Mouse (Mus musculus) urinary bladder, postnatal 0 days (tissue): ENCODE measurements around the gene Med25. TPM values are rescaled to one million over a fixed set of nuclear protein-coding genes. Genes with fewer than 3 reads are reported as not detected.

ENCODE experiments used
- microRNA counts: library from miRNA; unstranded; fragments of <30 nt; microRNA quantifications from one replicate; lab custom pipeline; 2016
- microRNA-seq: library from miRNA; unstranded; fragments of <30 nt; microRNA quantifications from one replicate; pipeline ENCODE4, GENCODE M21; 2016
- polyA plus RNA-seq: library from polyadenylated mRNA; unstranded; fragments of >200 nt; fragmentation: Nextera tagmentation; extraction: Ambion mirVana; gene quantifications from 2 replicates; pipeline ENCODE4 v1.2.1, GENCODE M21; 2015

Med25 gene
- 56.3 and 58.9 TPM in 2 replicates for polyA plus RNA-seq

DNA sequence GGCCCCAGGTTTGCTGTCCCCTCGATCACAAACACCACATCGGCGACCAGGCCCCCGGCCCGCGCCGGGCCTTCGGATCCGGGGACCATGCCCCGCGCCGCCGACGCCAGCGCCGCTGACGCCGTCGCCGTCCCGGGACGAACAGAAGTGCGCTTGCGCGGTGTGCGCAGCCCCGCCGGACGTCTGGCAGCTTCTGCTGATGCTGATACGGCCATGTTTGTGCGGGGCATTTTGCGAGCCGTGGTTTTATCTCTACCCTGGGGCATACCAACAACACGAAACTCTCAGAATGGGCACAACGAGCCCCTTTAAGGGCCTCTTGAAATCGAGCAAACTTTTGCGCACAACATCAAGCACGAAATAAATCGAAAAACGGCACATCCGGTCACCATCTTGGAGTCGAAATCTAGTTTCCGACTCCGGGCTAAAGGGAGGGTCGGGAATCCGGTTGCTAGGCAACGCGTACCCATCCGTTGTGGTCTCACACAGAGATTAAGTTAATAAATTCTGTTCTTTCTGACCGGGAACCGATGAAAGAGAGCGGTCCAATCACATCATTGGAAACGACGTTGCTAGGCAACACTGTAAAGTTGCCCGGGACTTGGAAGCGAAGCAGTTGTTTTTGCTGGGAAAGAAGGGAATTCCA lies at the start of gene Med25:
Gene Med25 (minus strand): TSS at position 437 of the 646 bp plus-strand sequence.

DNA sequence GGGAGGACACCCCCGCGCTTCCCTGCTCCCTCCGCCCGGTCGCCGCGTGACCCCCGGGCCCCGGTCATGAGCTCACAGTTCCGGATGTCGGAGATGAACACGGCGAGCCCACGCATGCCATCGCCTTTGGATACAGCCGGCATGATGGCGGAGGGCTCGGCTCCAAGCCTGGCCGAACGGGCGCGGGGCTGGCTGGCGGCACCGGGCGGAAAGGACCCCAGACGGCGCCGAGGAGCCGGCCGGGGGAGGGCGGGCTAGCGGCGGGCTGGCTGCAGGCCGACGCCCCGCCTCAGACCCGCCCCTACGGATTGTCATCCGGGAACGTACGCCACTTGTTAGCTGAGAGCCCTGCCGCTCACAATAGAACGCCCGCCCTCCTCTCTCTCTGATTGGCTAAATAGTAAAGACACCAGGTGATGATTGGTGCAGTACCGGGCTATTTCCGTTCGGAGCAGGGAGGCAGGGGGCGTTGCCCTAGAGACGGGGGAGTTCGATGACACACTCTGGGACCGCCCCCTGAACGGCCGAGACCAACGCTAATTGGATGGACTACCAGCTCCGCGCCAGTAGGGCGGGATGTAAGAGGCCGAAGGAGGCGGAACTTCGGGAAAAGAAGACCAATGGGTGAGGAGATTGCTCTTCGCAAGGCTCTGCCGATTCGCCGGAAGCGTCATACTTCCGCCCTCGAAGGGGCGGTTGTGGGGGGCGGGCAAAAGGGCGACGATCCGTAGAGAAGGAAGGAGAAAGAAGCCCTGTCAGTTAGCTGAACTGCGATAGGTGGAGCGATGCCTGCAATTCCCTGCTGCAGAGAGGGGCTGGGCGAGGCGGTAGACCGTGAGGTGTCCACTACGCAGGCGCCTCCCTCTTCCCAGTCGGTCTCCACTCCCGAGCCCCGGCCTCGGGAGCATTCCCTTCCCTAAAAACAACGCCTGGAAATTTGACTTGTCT lies 37.0 kb upstream of the Med25 start, which contains the start of gene Ap2a1:
Gene Ap2a1 (minus strand): TSS at position 293 of the 948 bp plus-strand sequence.

DNA sequence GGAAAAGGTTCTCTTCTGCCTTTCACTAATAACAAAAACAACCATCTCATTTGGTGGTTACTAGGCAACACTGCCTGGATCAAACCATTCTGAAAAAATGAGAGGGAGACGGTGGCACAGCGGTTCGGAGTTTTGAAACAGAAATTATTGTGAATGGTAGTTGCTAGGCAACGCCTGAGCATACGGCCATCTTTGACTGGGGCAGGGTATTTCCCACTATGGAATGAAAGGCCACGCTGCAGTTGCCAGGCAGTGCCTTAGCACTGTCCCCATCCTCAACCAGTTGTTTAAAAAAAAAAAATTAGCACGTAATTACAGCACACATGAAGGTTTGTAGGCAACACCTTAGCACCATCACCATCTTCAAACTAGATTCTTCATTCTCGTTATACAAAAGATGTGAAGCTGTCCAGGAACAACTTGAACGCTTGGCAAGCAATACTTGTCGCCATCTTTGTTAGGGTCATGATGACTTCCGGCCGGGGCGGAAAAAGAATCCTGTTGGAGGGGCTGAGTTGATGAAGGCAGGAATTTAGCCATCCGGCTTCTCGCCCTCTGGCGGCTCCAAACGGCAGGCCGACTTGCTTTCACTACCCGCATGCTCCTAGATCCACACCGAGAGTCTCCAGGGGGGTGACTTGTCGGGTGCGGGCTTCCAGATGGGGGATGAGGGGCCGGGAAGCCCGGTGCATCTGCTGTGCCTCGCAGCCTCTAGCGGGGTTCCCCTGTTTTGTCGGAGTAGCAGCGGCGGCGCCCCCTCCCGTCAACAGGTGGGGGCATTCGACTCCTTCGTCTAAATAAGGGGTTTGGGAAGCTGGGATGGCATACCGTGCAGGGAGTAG lies 3.3 kb upstream of the Med25 start, which contains the start of gene Fuz:
Gene Fuz (plus strand): TSS at position 487 of the 842 bp plus-strand sequence.

GRCm38 (mm10) chr7:44869697-44870528 lies 22.6 kb downstream of the Med25 start, which contains the start of gene Ptov1:
Ptov1 (minus strand) TSS chr7:44869788.

GRCm38 (mm10) chr7:44857042-44857552 lies 35.4 kb downstream of the Med25 start, which contains the start of gene Pnkp:
Pnkp (plus strand) TSS chr7:44857139.

DNA sequence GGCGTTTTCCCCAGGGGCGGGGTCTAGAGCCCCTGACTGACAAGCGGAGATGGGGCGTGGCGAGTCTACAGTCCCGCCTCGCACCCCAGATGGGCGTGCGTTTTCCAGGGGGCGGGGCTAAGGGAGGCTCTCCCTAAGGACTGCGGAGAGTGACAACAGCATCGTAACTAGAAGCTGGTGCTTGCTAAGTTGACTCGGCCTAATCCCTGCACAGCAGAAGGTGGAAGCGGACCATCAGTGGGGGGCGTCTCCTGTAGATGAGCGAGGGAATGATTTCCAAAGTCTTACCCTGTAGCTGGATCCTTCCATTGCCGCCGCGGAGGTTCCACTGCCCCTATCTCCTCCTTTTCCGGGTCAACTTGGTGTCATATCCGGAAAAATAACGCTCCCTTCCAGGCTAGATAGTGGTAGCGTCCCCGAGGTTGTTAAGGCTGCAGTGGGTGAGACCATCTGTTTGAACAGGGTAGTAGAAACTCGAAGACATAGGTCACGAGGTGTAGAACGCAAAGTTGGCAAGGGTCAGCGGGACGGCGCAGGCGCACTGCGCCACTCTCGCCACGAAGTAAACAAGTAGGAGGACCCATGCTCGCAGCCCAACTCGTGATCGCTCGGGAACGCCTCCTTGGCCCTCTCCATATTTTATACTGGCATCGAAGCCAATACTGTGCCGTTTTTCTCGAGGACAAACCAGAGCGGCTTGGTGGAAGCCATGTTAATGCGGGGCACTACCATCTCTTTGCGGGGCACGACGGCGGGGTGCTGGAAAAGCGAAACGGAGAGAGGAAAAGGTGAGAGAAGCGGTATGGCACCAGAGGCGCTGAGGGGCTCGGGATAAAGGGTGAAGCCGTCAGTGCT lies 43.7 kb downstream of the Med25 start, which contains the start of the genes Akt1s1 and Tbc1d17:
Gene Akt1s1 (plus strand): TSS at position 431 of the 855 bp plus-strand sequence.
Gene Tbc1d17 (minus strand): TSS at position 519 of the 855 bp plus-strand sequence.

MicroRNA genes within 50 kb of the gene (microRNA counts, 519-probe panel; counts per million panel counts)
- not detected for microRNA mmu-miR-707 (lab: Ali Mortazavi, UCI)

Small RNAs within 50 kb of the gene (microRNA-seq; reads per million reads assigned to microRNA genes)
- not detected for gene Mir707

Other genes starting within 250 kb of the Med25 start
- 11.2 and 12.2 TPM in 2 replicates for gene Myh14, start 221.9 kb downstream of the Med25 start, polyA plus RNA-seq
- gene Izumo2, start 184.0 kb downstream of the Med25 start, polyA plus RNA-seq = not detected in 2 replicates
- 15.4 and 17.6 TPM in 2 replicates for gene Vrk3, start 144.3 kb downstream of the Med25 start, polyA plus RNA-seq
- 0.21 and 0.35 TPM in 2 replicates for gene Zfp473, start 141.7 kb downstream of the Med25 start, polyA plus RNA-seq
- gene Nup62, start 76.6 kb downstream of the Med25 start, polyA plus RNA-seq = 40.2 and 44.4 TPM in 2 replicates
- gene Il4i1, start 76.3 kb downstream of the Med25 start, polyA plus RNA-seq = 0.51 and 0.73 TPM in 2 replicates
- gene Atf5, start 76.1 kb downstream of the Med25 start, polyA plus RNA-seq = 6.1 and 8.3 TPM in 2 replicates
- 89.9 and 95.2 TPM in 2 replicates for gene Akt1s1, start 43.7 kb downstream of the Med25 start, polyA plus RNA-seq
- gene Tbc1d17, start 43.6 kb downstream of the Med25 start, polyA plus RNA-seq = 40.6 and 43.1 TPM in 2 replicates
- gene Pnkp, start 35.6 kb downstream of the Med25 start, polyA plus RNA-seq = 23.5 and 32.3 TPM in 2 replicates
- 204 and 244 TPM in 2 replicates for gene Ptov1, start 22.9 kb downstream of the Med25 start, polyA plus RNA-seq
- gene Fuz, start 3.4 kb upstream of the Med25 start, polyA plus RNA-seq = 27.5 and 29.3 TPM in 2 replicates
- gene Ap2a1, start 36.8 kb upstream of the Med25 start, polyA plus RNA-seq = 32.3 and 40.8 TPM in 2 replicates
- gene Tsks, start 50.5 kb upstream of the Med25 start, polyA plus RNA-seq = 0.23 and 0.39 TPM in 2 replicates
- gene Cpt1c, start 82.1 kb upstream of the Med25 start, polyA plus RNA-seq = 10.1 and 10.3 TPM in 2 replicates
- 237 and 244 TPM in 2 replicates for gene Prmt1, start 93.9 kb upstream of the Med25 start, polyA plus RNA-seq
- gene Irf3, start 104.9 kb upstream of the Med25 start, polyA plus RNA-seq = 52.3 and 56.8 TPM in 2 replicates
- 31.9 and 33.3 TPM in 2 replicates for gene Bcl2l12, start 106.0 kb upstream of the Med25 start, polyA plus RNA-seq
- 22.9 and 24.6 TPM in 2 replicates for gene Scaf1, start 123.7 kb upstream of the Med25 start, polyA plus RNA-seq
- 342 and 359 TPM in 2 replicates for gene Rras, start 125.2 kb upstream of the Med25 start, polyA plus RNA-seq
- 4.3 and 5.6 TPM in 2 replicates for gene Prr12, start 160.2 kb upstream of the Med25 start, polyA plus RNA-seq
- gene Nosip, start 169.7 kb upstream of the Med25 start, polyA plus RNA-seq = 33.7 and 38.6 TPM in 2 replicates
- gene Prrg2, start 170.0 kb upstream of the Med25 start, polyA plus RNA-seq = 22.6 and 23.4 TPM in 2 replicates
- 345 and 360 TPM in 2 replicates for gene Rcn3, start 199.5 kb upstream of the Med25 start, polyA plus RNA-seq
- 134 and 152 TPM in 2 replicates for gene Fcgrt, start 211.1 kb upstream of the Med25 start, polyA plus RNA-seq
- 1,079 and 1,156 TPM in 2 replicates for gene Rps11, start 231.7 kb upstream of the Med25 start, polyA plus RNA-seq
- gene Rpl13a, start 236.0 kb upstream of the Med25 start, polyA plus RNA-seq = 1,221 and 1,252 TPM in 2 replicates
- 0.22 and 0.60 TPM in 2 replicates for gene Gm45713, start 243.5 kb upstream of the Med25 start, polyA plus RNA-seq
- gene Flt3l, start 243.7 kb upstream of the Med25 start, polyA plus RNA-seq = 3.5 and 4.9 TPM in 2 replicates